Mouse (Mus musculus) layer of hippocampus, adult 9-10 months (tissue): ENCODE data around the gene Fxyd4.

Experiments
- DNase-seq: peaks from one replicate; pipeline ENCODE4 v3.0.0; 2022; ENCODE audit warnings: low spot score

Fxyd4 gene

GRCm38 (mm10) chr6:117918043-117918442 lies 19.4 kb downstream of the Fxyd4 start:
- no peak for DNase-seq

- DNase-seq: no peak
Measured at GRCm38 (mm10) chr6:117917576-117917975, 19.9 kb downstream of the Fxyd4 start.

- DNase-seq: no peak
Measured at GRCm38 (mm10) chr6:117916737-117917426, 20.6 kb downstream of the Fxyd4 start.

GRCm38 (mm10) chr6:117916205-117916736 lies 21.2 kb downstream of the Fxyd4 start:
- no peak for DNase-seq

- no peak for DNase-seq
Measured at GRCm38 (mm10) chr6:117914541-117914940, 23.0 kb downstream of the Fxyd4 start.

GRCm38 (mm10) chr6:117910120-117910661 lies 27.3 kb downstream of the Fxyd4 start:
- DNase-seq: no peak

- DNase-seq: no peak
Measured at GRCm38 (mm10) chr6:117908424-117908900, 29.0 kb downstream of the Fxyd4 start.

GRCm38 (mm10) chr6:117907979-117908355 lies 29.5 kb downstream of the Fxyd4 start:
- DNase-seq: no peak

- DNase-seq: no peak
Measured at GRCm38 (mm10) chr6:117907301-117907978, 30.1 kb downstream of the Fxyd4 start.

- DNase-seq: peak; percentile 84
Measured at GRCm38 (mm10) chr6:117906590-117907271, 30.8 kb downstream of the Fxyd4 start.

GRCm38 (mm10) chr6:117906015-117906531 lies 31.4 kb downstream of the Fxyd4 start:
- peak; percentile 64 for DNase-seq

- DNase-seq: no peak
Measured at GRCm38 (mm10) chr6:117905260-117905930, 32.1 kb downstream of the Fxyd4 start.

GRCm38 (mm10) chr6:117903836-117904235 lies 33.7 kb downstream of the Fxyd4 start:
- DNase-seq: no peak

GRCm38 (mm10) chr6:117902556-117902955 lies 34.9 kb downstream of the Fxyd4 start:
- DNase-seq: no peak

GRCm38 (mm10) chr6:117901510-117902402 lies 35.7 kb downstream of the Fxyd4 start:
- no peak for DNase-seq

GRCm38 (mm10) chr6:117900126-117901080 lies 37.1 kb downstream of the Fxyd4 start, which contains the start of gene Hnrnpf:
Hnrnpf (plus strand) TSS chr6:117900324.
- DNase-seq: no peak

- DNase-seq: no peak
Measured at GRCm38 (mm10) chr6:117897800-117898199, 39.7 kb downstream of the Fxyd4 start.

- no peak for DNase-seq
Measured at GRCm38 (mm10) chr6:117893435-117893834, 44.1 kb downstream of the Fxyd4 start.

GRCm38 (mm10) chr6:117892386-117892785 lies 45.1 kb downstream of the Fxyd4 start:
- no peak for DNase-seq
